Mouse (Mus musculus): ENCODE data around the gene Dennd1b. TPM values are rescaled to one million over a fixed set of nuclear protein-coding genes. Genes with fewer than 3 reads are reported as not detected.

Dennd1b gene
- polyA plus RNA-seq, 1 experiment: 6.2 TPM

DNA sequence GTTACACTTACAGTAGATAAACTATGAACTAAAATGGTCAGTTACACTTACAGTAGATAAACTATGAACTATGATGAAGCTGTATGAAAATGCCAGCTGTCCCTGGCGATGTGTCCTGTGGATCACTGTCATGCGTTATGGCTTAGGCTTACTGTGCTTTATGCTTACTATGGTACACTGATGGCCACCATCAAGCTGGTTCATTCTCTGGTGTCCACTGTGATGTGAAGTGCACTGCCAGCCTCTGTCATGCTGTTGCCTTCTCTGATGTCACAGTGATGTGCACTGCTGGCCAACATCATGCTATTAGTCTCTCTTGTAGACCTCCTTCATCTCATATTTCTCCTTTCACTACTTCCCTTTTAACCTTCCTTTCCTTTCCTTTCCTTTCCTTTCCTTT is 33.4 kb downstream of the Dennd1b start:
- WGBS: 88% methylated on average over 2 of the region's 2 CpGs
- Histone ChIP-seq H3K4me1 (ENCODE audit: control insufficient read depth, insufficient read depth, low read length) (no peaks in the 10 kb centered on the region; the same call in 1 of the 2 replicates), H3K27ac (ENCODE audit: insufficient read depth, low read length) (no peak overlapping the region), H3K27me3 (ENCODE audit: control insufficient read depth, insufficient read depth, low read length) (no peaks in the 10 kb centered on the region), H3K4me3 (replicated peaks; ENCODE audit: insufficient read depth, low read depth, low read length) (no peak overlapping the region)
- DNase-seq: no peak
- no peak for TF ChIP-seq POLR2A (IDR thresholded peaks at IDR 0.05; ENCODE audit: borderline replicate concordance, insufficient read depth, low read length)
- no peak for TF ChIP-seq CTCF (IDR thresholded peaks at IDR 0.05; ENCODE audit: borderline replicate concordance, insufficient read depth, low read depth, low read length)

DNA sequence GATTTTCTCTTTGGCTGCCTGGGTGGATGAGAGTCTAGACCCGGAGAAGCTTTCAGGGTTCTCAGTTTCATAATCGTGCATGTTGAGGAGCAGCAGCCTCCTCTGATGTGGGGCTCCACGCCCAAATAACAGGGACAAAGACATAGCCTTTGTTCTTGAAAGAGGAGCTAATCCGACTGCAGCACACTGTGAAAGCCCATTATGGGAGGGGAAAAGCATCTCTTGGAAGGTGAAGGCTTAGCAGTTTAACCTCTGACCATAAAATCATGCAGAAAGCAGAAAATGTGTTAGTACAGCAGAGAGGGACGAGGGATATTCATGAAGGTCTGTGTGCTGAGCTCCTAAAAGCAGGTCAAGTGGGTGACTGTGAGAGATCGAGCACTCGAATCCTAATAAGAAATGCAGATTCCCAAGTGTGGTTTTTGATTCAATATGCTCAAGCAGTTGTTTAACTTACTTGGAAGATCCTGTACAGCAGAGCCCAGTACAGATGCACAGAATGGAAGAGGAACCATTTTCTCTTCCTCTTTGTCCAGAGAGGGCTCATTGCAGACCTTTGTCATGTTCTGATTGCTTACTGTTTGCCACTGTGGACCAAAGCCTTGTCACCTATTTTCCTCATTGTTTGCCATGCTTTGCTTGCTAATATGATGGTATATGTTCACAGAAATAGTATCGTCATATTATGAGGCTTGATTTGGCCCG is 37.6 kb downstream of the Dennd1b start:
- TF ChIP-seq CTCF (IDR thresholded peaks at IDR 0.05; ENCODE audit: borderline replicate concordance, insufficient read depth, low read depth, low read length) (no peak), POLR2A (IDR thresholded peaks at IDR 0.05; ENCODE audit: borderline replicate concordance, insufficient read depth, low read length) (no peak)
- H3K27me3 ChIP-seq (ENCODE audit: control insufficient read depth, insufficient read depth, low read length): no peaks in the 10 kb centered on the region
- H3K27ac ChIP-seq (ENCODE audit: insufficient read depth, low read length): no peak overlapping the region
- peaks cover 2% of the 10 kb centered on the region; the same call in 1 of the 2 replicates for H3K4me1 ChIP-seq (ENCODE audit: control insufficient read depth, insufficient read depth, low read length)
- 49% methylated on average over 9 of the region's 9 CpGs for WGBS
- no peak overlapping the region for H3K4me3 ChIP-seq (replicated peaks; ENCODE audit: insufficient read depth, low read depth, low read length)
- DNase-seq: no peak

DNA sequence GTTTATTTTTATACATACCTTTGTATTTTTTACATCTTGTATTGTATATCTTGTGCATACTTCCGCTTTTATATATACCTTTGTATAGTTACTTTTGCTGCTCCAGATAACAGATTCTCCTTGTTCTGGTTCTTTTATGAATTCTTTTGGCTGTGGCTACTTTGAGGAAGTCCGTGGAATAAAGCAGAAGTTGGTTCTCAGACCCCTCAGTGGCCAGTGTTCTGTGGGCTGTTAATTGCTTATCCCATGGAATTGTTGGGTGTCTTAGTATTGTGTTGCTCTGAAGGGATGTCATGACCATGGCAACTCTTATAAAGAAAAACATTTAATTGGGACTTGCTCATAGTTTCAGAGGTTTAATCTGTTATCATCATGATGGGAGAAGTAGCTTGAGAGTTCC is 40.3 kb downstream of the Dennd1b start:
- no peaks in the 10 kb centered on the region for H3K27me3 ChIP-seq (ENCODE audit: control insufficient read depth, insufficient read depth, low read length)
- DNase-seq: no peak
- no peak overlapping the region for H3K4me3 ChIP-seq (replicated peaks; ENCODE audit: insufficient read depth, low read depth, low read length)
- peaks cover 2% of the 10 kb centered on the region; the same call in 1 of the 2 replicates for H3K4me1 ChIP-seq (ENCODE audit: control insufficient read depth, insufficient read depth, low read length)
- TF ChIP-seq CTCF (IDR thresholded peaks at IDR 0.05; ENCODE audit: borderline replicate concordance, insufficient read depth, low read depth, low read length): no peak
- TF ChIP-seq POLR2A (IDR thresholded peaks at IDR 0.05; ENCODE audit: borderline replicate concordance, insufficient read depth, low read length): no peak
- no peak overlapping the region for H3K27ac ChIP-seq (ENCODE audit: insufficient read depth, low read length)
- 89% methylated on average over 2 of the region's 2 CpGs for WGBS

DNA sequence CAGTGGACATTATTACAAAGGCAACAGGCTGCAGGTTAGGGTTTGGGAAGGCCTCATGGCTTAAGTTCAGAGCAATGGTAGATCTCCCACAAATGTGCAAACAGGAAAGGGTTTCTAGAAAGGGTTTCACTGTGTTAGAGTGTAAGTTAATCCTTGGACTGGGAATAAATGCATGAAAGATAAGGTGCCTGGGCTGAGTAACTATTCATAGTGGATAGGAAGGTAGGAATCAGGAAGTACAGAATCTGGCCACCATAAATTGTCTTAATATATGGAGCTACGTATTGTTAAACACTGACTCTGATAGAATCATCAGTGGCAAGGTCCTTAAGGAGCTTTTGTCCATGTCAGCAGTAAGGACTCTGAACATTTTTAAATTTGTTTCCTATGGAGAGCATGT is 42.8 kb downstream of the Dennd1b start:
- no peak for DNase-seq
- peaks cover 2% of the 10 kb centered on the region; the same call in 1 of the 2 replicates for H3K4me1 ChIP-seq (ENCODE audit: control insufficient read depth, insufficient read depth, low read length)
- no peaks in the 10 kb centered on the region for H3K27me3 ChIP-seq (ENCODE audit: control insufficient read depth, insufficient read depth, low read length)
- H3K27ac ChIP-seq (ENCODE audit: insufficient read depth, low read length): no peak overlapping the region
- whole genome bisulfite sequencing: 98% methylated on average over 1 of the region's 1 CpGs
- TF ChIP-seq CTCF (IDR thresholded peaks at IDR 0.05; ENCODE audit: borderline replicate concordance, insufficient read depth, low read depth, low read length): no peak
- TF ChIP-seq POLR2A (IDR thresholded peaks at IDR 0.05; ENCODE audit: borderline replicate concordance, insufficient read depth, low read length): no peak
- no peak overlapping the region for H3K4me3 ChIP-seq (replicated peaks; ENCODE audit: insufficient read depth, low read depth, low read length)

DNA sequence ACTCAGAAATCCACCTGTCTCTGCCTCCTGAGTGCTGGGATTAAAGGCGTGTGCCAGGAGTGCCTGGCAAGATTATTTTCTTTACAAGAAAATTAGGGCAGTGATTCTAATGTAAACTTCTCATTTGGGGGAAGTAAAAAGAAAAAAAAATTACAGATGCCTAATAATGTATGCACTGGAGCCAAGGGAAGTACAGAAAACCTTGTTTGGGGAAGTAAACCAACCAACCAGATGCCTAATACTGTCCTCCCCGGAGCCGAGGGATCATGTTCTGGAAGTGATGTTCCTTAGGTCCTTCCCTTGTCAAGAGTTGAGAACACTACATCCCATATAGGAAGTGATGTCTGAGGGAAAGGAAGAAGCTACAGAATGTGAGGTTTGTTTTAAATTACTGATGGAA is 44.2 kb downstream of the Dennd1b start:
- Histone ChIP-seq H3K27me3 (ENCODE audit: control insufficient read depth, insufficient read depth, low read length) (no peaks in the 10 kb centered on the region), H3K4me1 (ENCODE audit: control insufficient read depth, insufficient read depth, low read length) (peaks cover 2% of the 10 kb centered on the region; the same call in 1 of the 2 replicates), H3K27ac (ENCODE audit: insufficient read depth, low read length) (no peak overlapping the region), H3K4me3 (replicated peaks; ENCODE audit: insufficient read depth, low read depth, low read length) (no peak overlapping the region)
- DNase-seq: no peak
- TF ChIP-seq CTCF (IDR thresholded peaks at IDR 0.05; ENCODE audit: borderline replicate concordance, insufficient read depth, low read depth, low read length): no peak
- TF ChIP-seq POLR2A (IDR thresholded peaks at IDR 0.05; ENCODE audit: borderline replicate concordance, insufficient read depth, low read length): no peak
- WGBS: 95% methylated on average over 3 of the region's 3 CpGs

DNA sequence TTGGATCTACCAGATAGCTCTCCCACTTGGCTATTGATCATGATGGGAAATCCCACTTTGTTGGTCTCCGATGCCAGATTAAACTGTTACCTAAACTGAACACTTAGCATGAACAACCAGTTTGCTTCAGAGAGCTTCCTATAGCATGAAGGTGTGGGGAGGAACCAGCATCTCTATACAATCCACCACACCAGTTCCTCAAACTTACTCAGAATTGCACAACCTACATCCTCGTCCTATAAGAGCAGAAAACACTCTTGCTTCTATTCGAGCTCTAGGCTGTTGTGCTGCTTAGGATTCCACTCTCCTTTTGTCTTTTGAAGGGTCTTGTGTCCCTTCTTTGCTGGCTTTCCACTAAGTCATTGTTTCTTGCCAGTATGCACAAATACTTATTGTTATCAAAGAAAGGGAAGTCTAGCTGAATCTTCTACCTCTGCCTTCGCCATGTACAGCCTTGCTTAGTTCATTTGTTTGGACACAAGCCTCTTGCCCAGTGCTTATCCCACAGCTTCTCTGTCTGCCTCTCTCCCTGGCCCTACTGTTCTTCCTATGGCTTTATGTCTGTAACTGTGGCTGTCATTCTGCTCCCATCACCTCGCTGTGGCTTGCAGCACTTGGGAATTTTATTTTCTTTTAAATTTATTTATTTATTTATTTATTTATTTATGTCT is 52.0 kb downstream of the Dennd1b start:
- Histone ChIP-seq H3K27ac (ENCODE audit: insufficient read depth, low read length) (no peak overlapping the region), H3K27me3 (ENCODE audit: control insufficient read depth, insufficient read depth, low read length) (no peaks in the 10 kb centered on the region), H3K4me3 (replicated peaks; ENCODE audit: insufficient read depth, low read depth, low read length) (no peak overlapping the region), H3K4me1 (ENCODE audit: control insufficient read depth, insufficient read depth, low read length) (no peaks in the 10 kb centered on the region)
- 72% methylated on average over 5 of the region's 5 CpGs for WGBS
- no peak for DNase-seq
- TF ChIP-seq CTCF (IDR thresholded peaks at IDR 0.05; ENCODE audit: borderline replicate concordance, insufficient read depth, low read depth, low read length): no peak
- TF ChIP-seq POLR2A (IDR thresholded peaks at IDR 0.05; ENCODE audit: borderline replicate concordance, insufficient read depth, low read length): no peak

DNA sequence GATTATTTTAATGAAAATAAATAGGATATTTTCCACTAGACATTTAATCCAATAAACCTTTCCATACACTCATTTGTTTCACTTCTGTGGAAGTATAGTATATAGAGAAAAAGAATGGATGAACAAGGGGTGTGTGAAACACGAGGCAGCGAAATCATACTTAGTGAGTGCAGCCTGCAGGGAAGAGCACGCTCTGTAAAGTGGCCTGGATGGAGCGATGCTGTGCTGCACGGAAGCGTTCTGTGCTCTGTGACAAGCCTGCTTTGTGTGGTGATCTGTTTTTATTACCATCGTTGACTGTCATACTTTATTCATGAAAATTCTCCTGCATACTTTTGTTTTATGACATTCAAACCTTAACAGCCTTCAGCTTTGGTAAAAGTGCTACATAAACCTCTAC is 58.1 kb downstream of the Dennd1b start:
- no peak for TF ChIP-seq POLR2A (IDR thresholded peaks at IDR 0.05; ENCODE audit: borderline replicate concordance, insufficient read depth, low read length)
- no peak for TF ChIP-seq CTCF (IDR thresholded peaks at IDR 0.05; ENCODE audit: borderline replicate concordance, insufficient read depth, low read depth, low read length)
- no peak overlapping the region for H3K27ac ChIP-seq (ENCODE audit: insufficient read depth, low read length)
- H3K4me3 ChIP-seq (replicated peaks; ENCODE audit: insufficient read depth, low read depth, low read length): no peak overlapping the region
- WGBS: 57% methylated on average over 7 of the region's 7 CpGs
- no peaks in the 10 kb centered on the region for H3K27me3 ChIP-seq (ENCODE audit: control insufficient read depth, insufficient read depth, low read length)
- DNase-seq: no peak
- no peaks in the 10 kb centered on the region for H3K4me1 ChIP-seq (ENCODE audit: control insufficient read depth, insufficient read depth, low read length)
